29 mouse cellular contexts compared by ENCODE assay signal in genomic region chr12:94733179-94733578, GRCm38 (mm10).
DNase-seq lines count a peak whose midpoint lies in the region; ATAC-seq and TF ChIP-seq lines count a peak whose summit lies in the region.
"Had no signal": no experiment of that assay in that cellular context is flagged by ENCODE, and none has a peak within 500 bp of the region (broad histone marks: within the 10 kb centered on the region; RNA-seq: fewer than 3 reads in every experiment).

No protein-coding gene starts in this region.

- H3K9ac ChIP-seq in heart, embryonic 16.5 days (ENCODE audit: low read length), result no peak overlapping the region
- H3K9ac ChIP-seq in forebrain, embryonic 15.5 days (replicated peaks), result no peak overlapping the region
- H3K9ac ChIP-seq: kidney, embryonic 15.5 days; limb, embryonic 13.5 days; liver, embryonic 13.5 days; lung, embryonic 14.5 days; neural tube, embryonic 15.5 days; stomach, embryonic 15.5 days had no signal

- TF ChIP-seq POLR2A in brain, embryonic 14.5 days (IDR thresholded peaks at IDR 0.05; ENCODE audit: borderline replicate concordance, extremely low read depth, insufficient read depth, insufficient read length, poor library complexity, severe bottlenecking), result no peak

- H3K4me3 ChIP-seq in heart, embryonic 16.5 days (ENCODE audit: low read length), result peak overlapping the region; percentile 16; the same call in 1 of the 2 replicates
- no peak overlapping the region for H3K4me3 ChIP-seq in forebrain, embryonic 15.5 days
- H3K4me3 ChIP-seq: hindbrain, embryonic 10.5 days; kidney, embryonic 15.5 days; limb, embryonic 13.5 days; liver, embryonic 13.5 days; neural tube, embryonic 15.5 days; stomach, embryonic 15.5 days had no signal

- H3K4me1 ChIP-seq in heart, embryonic 16.5 days (ENCODE audit: control insufficient read depth, insufficient read depth, low read length), result peaks cover 7% of the 10 kb centered on the region
- peaks cover 15% of the 10 kb centered on the region for H3K4me1 ChIP-seq in forebrain, embryonic 15.5 days
- H3K4me1 ChIP-seq: kidney, embryonic 15.5 days; limb, embryonic 13.5 days; liver, embryonic 13.5 days; stomach, embryonic 15.5 days had no signal

- peak overlapping the region; percentile 79 for H3K27ac ChIP-seq in heart, embryonic 16.5 days (ENCODE audit: low read length)
- no peak overlapping the region; the same call in 1 of the 2 replicates for H3K27ac ChIP-seq in forebrain, embryonic 15.5 days (replicated peaks)
- H3K27ac ChIP-seq: hindbrain, embryonic 10.5 days; hindbrain, postnatal 0 days; kidney, embryonic 15.5 days; limb, embryonic 13.5 days; liver, embryonic 13.5 days; neural tube, embryonic 15.5 days; stomach, embryonic 15.5 days had no signal

- WGBS in heart, embryonic 16.5 days, result 18% methylated on average over 4 of the region's 4 CpGs
- WGBS in forebrain, embryonic 15.5 days, result 1% methylated on average over 4 of the region's 4 CpGs

- no peak for DNase-seq in frontal cortex, postnatal 10 days (ENCODE audit: low spot score in 2 of 2)
- no peak for DNase-seq in heart, adult 11 months
- DNase-seq in brain, embryonic 14.5 days (ENCODE audit: low read depth), result peak; percentile 76
- DNase-seq in cerebellum, adult 18-20 months, result no peak
- no peak for DNase-seq in layer of hippocampus, postnatal 14 days (ENCODE audit: low spot score in 2 of 2)
- DNase-seq: adrenal gland, postnatal 10 days; cerebellum, adult 11 months; cerebellum, postnatal 25 days; gastrocnemius, postnatal 36 days; kidney, postnatal 4 days; layer of hippocampus, adult 9-11 months; liver, embryonic 13.5 days; lung, embryonic 14.5 days; lung, postnatal 36 days; right cerebral cortex, postnatal 25 days; thymus, adult 18-20 months; thymus, postnatal 4 days had no signal

- H3K27me3 ChIP-seq in heart, embryonic 16.5 days (ENCODE audit: control insufficient read depth, insufficient read depth, low read length), result no peaks in the 10 kb centered on the region
- H3K27me3 ChIP-seq in forebrain, embryonic 15.5 days, result no peaks in the 10 kb centered on the region
- H3K27me3 ChIP-seq: kidney, embryonic 15.5 days; limb, embryonic 13.5 days; liver, embryonic 13.5 days; neural tube, embryonic 15.5 days; stomach, embryonic 15.5 days had no signal

- H3K9me3 ChIP-seq in heart, embryonic 16.5 days (replicated peaks; ENCODE audit: control insufficient read depth, low read length), result no peaks in the 10 kb centered on the region
- no peaks in the 10 kb centered on the region for H3K9me3 ChIP-seq in forebrain, embryonic 15.5 days
- H3K9me3 ChIP-seq: hindbrain, embryonic 10.5 days; kidney, embryonic 15.5 days; limb, embryonic 13.5 days; liver, embryonic 13.5 days; neural tube, embryonic 15.5 days; stomach, embryonic 15.5 days had no signal

- H3K36me3 ChIP-seq in heart, embryonic 16.5 days (ENCODE audit: control insufficient read depth, insufficient read depth), result no peaks in the 10 kb centered on the region
- no peaks in the 10 kb centered on the region for H3K36me3 ChIP-seq in forebrain, embryonic 15.5 days
- H3K36me3 ChIP-seq: hindbrain, embryonic 10.5 days; kidney, embryonic 15.5 days; limb, embryonic 13.5 days; liver, embryonic 13.5 days; neural tube, embryonic 15.5 days; stomach, embryonic 15.5 days had no signal

- peak; percentile 50; the same call in 1 of the 2 replicates for ATAC-seq in frontal cortex, adult (ENCODE audit: low TSS enrichment)
- ATAC-seq in heart, embryonic 16.5 days (replicated peaks; ENCODE audit: extremely low read depth, insufficient read depth, low FRiP score), result no peak; the same call in 1 of the 2 replicates
- peak; percentile 82 for ATAC-seq in forebrain, embryonic 15.5 days (replicated peaks)
- ATAC-seq: activated CD4-positive, CD25-positive, alpha-beta regulatory T cell, adult 4 months; CD4-positive, CD25-positive, alpha-beta regulatory T cell, adult 4 months; hindbrain, postnatal 0 days; intestine, postnatal 0 days had no signal

- H3K4me2 ChIP-seq in heart, embryonic 16.5 days (ENCODE audit: low read depth, low read length), result peak overlapping the region; percentile 51
- H3K4me2 ChIP-seq in forebrain, embryonic 15.5 days (replicated peaks), result no peak overlapping the region
- H3K4me2 ChIP-seq: kidney, embryonic 15.5 days; limb, embryonic 13.5 days; liver, embryonic 13.5 days; lung, embryonic 14.5 days; neural tube, embryonic 15.5 days; stomach, embryonic 15.5 days had no signal

- TF ChIP-seq CTCF in brain, embryonic 14.5 days (IDR thresholded peaks at IDR 0.05; ENCODE audit: borderline replicate concordance, extremely low read depth, insufficient read depth, insufficient read length), result no peak
